Mouse (Mus musculus) limb, embryonic 11.5 days (tissue): ENCODE measurements around the gene Fam151b. TPM values are rescaled to one million over a fixed set of nuclear protein-coding genes. Genes with fewer than 3 reads are reported as not detected.

Experiments
- ATAC-seq: fragments of 200-750 bp; cut with Nextera tagmentation; 2 replicates; pipeline ENCODE4 v1.8.0; 2017; ENCODE audit warnings: low read depth; ENCODE audit not compliant: insufficient number of reproducible peaks, low FRiP score, low TSS enrichment
- DNase-seq: peaks from one replicate; pipeline ENCODE4 v3.0.0-alpha.2; 2015; ENCODE audit warnings: low spot score
- H3K27ac ChIP-seq: fragments of 300-500 bp; sonication (generic); replicated peaks from 2 replicates; pipeline ENCODE4 v1.5.1; 2014; ENCODE audit warnings: low read depth, mild to moderate bottlenecking, low read length
- H3K27me3 ChIP-seq: fragments of 300-500 bp; sonication (generic); 2 replicates; pipeline ENCODE4 v1.6.1; 2014; ENCODE audit warnings: mild to moderate bottlenecking, low read length, mixed read lengths; ENCODE audit not compliant: control insufficient read depth, insufficient read depth
- H3K36me3 ChIP-seq: fragments of 300-500 bp; sonication (generic); 2 replicates; pipeline ENCODE4 v1.6.1; 2014; ENCODE audit warnings: mild to moderate bottlenecking, low read length, moderate library complexity, mixed read lengths; ENCODE audit not compliant: control insufficient read depth, insufficient read depth
- H3K4me1 ChIP-seq: fragments of 300-500 bp; sonication (generic); 2 replicates; pipeline ENCODE4 v1.6.1; 2014; ENCODE audit warnings: low read length, mixed read lengths; ENCODE audit not compliant: control insufficient read depth, insufficient read depth
- H3K4me2 ChIP-seq: fragments of 300-500 bp; sonication (generic); 2 replicates; pipeline ENCODE4 v1.6.1; 2014; ENCODE audit warnings: low read depth, mild to moderate bottlenecking, moderate library complexity; ENCODE audit not compliant: severe bottlenecking
- H3K4me3 ChIP-seq: fragments of 300-500 bp; sonication (generic); 2 replicates; pipeline ENCODE4 v1.5.1; 2014; ENCODE audit warnings: low read depth, low read length
- H3K9ac ChIP-seq: fragments of 300-500 bp; sonication (generic); 2 replicates; pipeline ENCODE4 v1.6.1; 2014; ENCODE audit warnings: mild to moderate bottlenecking, low read length
- H3K9me3 ChIP-seq: fragments of 300-500 bp; sonication (generic); 2 replicates; pipeline ENCODE4 v1.6.1; 2016; ENCODE audit warnings: low read length; ENCODE audit not compliant: control insufficient read depth
- WGBS: fragments of 180-500 bp; shearing (Covaris S2); extraction: QIAGEN DNeasy Blood & Tissue Kit; methylation state at CpG from one replicate; pipeline ENCODE4 v1.1.7; 2014; 5-methylcytosine and 5-hydroxymethylcytosine counted together
- polyA plus RNA-seq: library from polyadenylated mRNA; unstranded; fragments of >200 nt; fragmentation: Nextera tagmentation; extraction: Ambion mirVana; gene quantifications from 2 replicates; pipeline ENCODE4 v1.2.1, GENCODE M21; 2014

The Fam151b gene
- 0.25 TPM in 1 of 2 replicates, not detected in the other for polyA plus RNA-seq

- H3K27me3 ChIP-seq, result no peaks in the 10 kb centered on the region
- H3K9me3 ChIP-seq, result no peaks in the 10 kb centered on the region
- peak; percentile 93 for DNase-seq
- H3K27ac ChIP-seq, result no peak within 1 kb of the TSS
- H3K9ac ChIP-seq, result peak within 1 kb of the TSS; percentile 50
- 9% methylated on average over 19 of the region's 19 CpGs for WGBS
- H3K36me3 ChIP-seq, result no peaks in the 10 kb centered on the region
- H3K4me1 ChIP-seq, result no peaks in the 10 kb centered on the region
- peak; percentile 99 for ATAC-seq
- H3K4me3 ChIP-seq, result peak within 1 kb of the TSS; percentile 28
- H3K4me2 ChIP-seq, result peak within 1 kb of the TSS; percentile 49
Observed at GRCm38 (mm10) chr13:92483852-92484463, at the start of gene Fam151b. TSS of gene Fam151b (minus strand) at chr13:92484015.

- Histone ChIP-seq H3K9me3 (no peaks in the 10 kb centered on the region), H3K36me3 (no peaks in the 10 kb centered on the region), H3K27me3 (no peaks in the 10 kb centered on the region), H3K4me3 (no peak overlapping the region), H3K4me2 (no peak overlapping the region), H3K27ac (no peak overlapping the region), H3K4me1 (no peaks in the 10 kb centered on the region), H3K9ac (no peak overlapping the region)
- DNase-seq (no peak), ATAC-seq (no peak)
- WGBS, result 84% methylated on average over 2 of the region's 2 CpGs
Observed at GRCm38 (mm10) chr13:92532216-92532615, 48.4 kb upstream of the Fam151b start.

GRCm38 (mm10) chr13:92531237-92531636 is 47.4 kb upstream of the Fam151b start:
- no peaks in the 10 kb centered on the region for H3K4me1 ChIP-seq
- peak overlapping the region; percentile 73 for H3K4me3 ChIP-seq
- no peak overlapping the region; the same call in 1 of the 2 replicates for H3K27ac ChIP-seq
- no peak for DNase-seq
- H3K36me3 ChIP-seq, result no peaks in the 10 kb centered on the region
- H3K4me2 ChIP-seq, result peak overlapping the region; percentile 64
- 6% methylated on average over 15 of the region's 15 CpGs for WGBS
- H3K9me3 ChIP-seq, result no peaks in the 10 kb centered on the region
- peak overlapping the region; percentile 86 for H3K9ac ChIP-seq
- no peak for ATAC-seq
- H3K27me3 ChIP-seq, result no peaks in the 10 kb centered on the region

GRCm38 (mm10) chr13:92530721-92531211 is 47.0 kb upstream of the Fam151b start, which contains the start of gene Zfyve16:
TSS of gene Zfyve16 (minus strand) at chr13:92530868.
- H3K9me3 ChIP-seq, result no peaks in the 10 kb centered on the region
- peak within 1 kb of the TSS; percentile 73 for H3K4me3 ChIP-seq
- H3K27me3 ChIP-seq, result no peaks in the 10 kb centered on the region
- peak; percentile 97 for ATAC-seq
- H3K4me1 ChIP-seq, result no peaks in the 10 kb centered on the region
- peak; percentile 98 for DNase-seq
- WGBS, result under 1% methylated on average over 46 of the region's 46 CpGs
- peak within 1 kb of the TSS; percentile 86 for H3K27ac ChIP-seq
- H3K9ac ChIP-seq, result peak within 1 kb of the TSS; percentile 86
- peak within 1 kb of the TSS; percentile 64 for H3K4me2 ChIP-seq
- no peaks in the 10 kb centered on the region for H3K36me3 ChIP-seq

- DNase-seq, result no peak
- ATAC-seq, result peak; percentile 89; the same call in 1 of the 2 replicates
- Histone ChIP-seq H3K27me3 (no peaks in the 10 kb centered on the region), H3K27ac (peak overlapping the region; percentile 86), H3K9me3 (no peaks in the 10 kb centered on the region), H3K4me1 (no peaks in the 10 kb centered on the region), H3K9ac (peak overlapping the region; percentile 86), H3K4me3 (peak overlapping the region; percentile 73), H3K36me3 (no peaks in the 10 kb centered on the region), H3K4me2 (peak overlapping the region; percentile 64)
- WGBS, result 4% methylated on average over 44 of the region's 47 CpGs
Observed at GRCm38 (mm10) chr13:92529828-92530720, 46.3 kb upstream of the Fam151b start.

GRCm38 (mm10) chr13:92523178-92523813 is 39.5 kb upstream of the Fam151b start:
- peaks cover 4% of the 10 kb centered on the region; the same call in 1 of the 2 replicates for H3K36me3 ChIP-seq
- no peak overlapping the region for H3K4me2 ChIP-seq
- no peak overlapping the region for H3K4me3 ChIP-seq
- H3K27ac ChIP-seq, result no peak overlapping the region
- no peak overlapping the region for H3K9ac ChIP-seq
- no peak for DNase-seq
- H3K9me3 ChIP-seq, result no peaks in the 10 kb centered on the region
- H3K27me3 ChIP-seq, result no peaks in the 10 kb centered on the region
- WGBS, result 90% methylated on average over 5 of the region's 5 CpGs
- no peak for ATAC-seq
- no peaks in the 10 kb centered on the region for H3K4me1 ChIP-seq

GRCm38 (mm10) chr13:92504871-92505270 is 21.1 kb upstream of the Fam151b start:
- Histone ChIP-seq H3K36me3 (peaks cover 2% of the 10 kb centered on the region; the same call in 1 of the 2 replicates), H3K4me1 (no peaks in the 10 kb centered on the region), H3K9ac (no peak overlapping the region), H3K4me3 (no peak overlapping the region), H3K9me3 (no peaks in the 10 kb centered on the region), H3K27me3 (no peaks in the 10 kb centered on the region), H3K27ac (no peak overlapping the region), H3K4me2 (no peak overlapping the region)
- WGBS, result 80% methylated on average over 12 of the region's 12 CpGs
- ATAC-seq (no peak), DNase-seq (no peak)

GRCm38 (mm10) chr13:92491923-92492322 is 8.1 kb upstream of the Fam151b start:
- H3K4me2 ChIP-seq, result no peak overlapping the region
- H3K9me3 ChIP-seq, result no peaks in the 10 kb centered on the region
- H3K4me3 ChIP-seq, result no peak overlapping the region
- no peak overlapping the region for H3K27ac ChIP-seq
- DNase-seq (no peak), ATAC-seq (no peak)
- H3K9ac ChIP-seq, result no peak overlapping the region
- WGBS, result 96% methylated on average over 1 of the region's 1 CpGs
- H3K27me3 ChIP-seq, result no peaks in the 10 kb centered on the region
- no peaks in the 10 kb centered on the region for H3K4me1 ChIP-seq
- H3K36me3 ChIP-seq, result no peaks in the 10 kb centered on the region
